Mouse (Mus musculus) ES-CJ7 (cell line): ENCODE data around the gene Gm17949.
A peak's percentile ranks its signal among the peaks of the same experiment; 100 is the strongest.

Source experiments
- DNase-seq: peaks from one replicate; pipeline ENCODE4 v3.0.0; 2011; ENCODE audit warnings: low read depth, low spot score

Gene Gm17949

GRCm38 (mm10) chr17:56990115-56990746, 21.0 kb upstream of the Gm17949 start, which contains the start of gene Clpp:
TSS of gene Clpp (plus strand) at chr17:56990305.
- peak; percentile 96 for DNase-seq

- DNase-seq = no peak
Observed at GRCm38 (mm10) chr17:56990966-56991365, 20.3 kb upstream of the Gm17949 start.

- DNase-seq = no peak
Observed at GRCm38 (mm10) chr17:56995046-56995445, 16.2 kb upstream of the Gm17949 start.

- DNase-seq = no peak
Observed at GRCm38 (mm10) chr17:56996506-56996905, 14.8 kb upstream of the Gm17949 start.

- DNase-seq = peak; percentile 100
Observed at GRCm38 (mm10) chr17:56997029-56997667, 14.1 kb upstream of the Gm17949 start, which contains the start of gene Alkbh7. TSS of gene Alkbh7 (plus strand) at chr17:56997339.

GRCm38 (mm10) chr17:56999414-56999813, 11.9 kb upstream of the Gm17949 start:
- no peak for DNase-seq

- no peak for DNase-seq
Observed at GRCm38 (mm10) chr17:56999968-57000609, 11.2 kb upstream of the Gm17949 start, which contains the start of gene Pspn. TSS of gene Pspn (minus strand) at chr17:57000018.

GRCm38 (mm10) chr17:57001228-57001627, 10.0 kb upstream of the Gm17949 start:
- no peak for DNase-seq

- DNase-seq = no peak
Observed at GRCm38 (mm10) chr17:57003994-57004393, 7.3 kb upstream of the Gm17949 start.

GRCm38 (mm10) chr17:57007137-57007905, 3.9 kb upstream of the Gm17949 start:
- DNase-seq = peak; percentile 66

- no peak for DNase-seq
Observed at GRCm38 (mm10) chr17:57010911-57011235, 396 bp upstream of the Gm17949 start.

GRCm38 (mm10) chr17:57012245-57012795, 1.1 kb downstream of the Gm17949 start:
- DNase-seq = no peak

GRCm38 (mm10) chr17:57019693-57020092, 8.4 kb downstream of the Gm17949 start:
- no peak for DNase-seq

GRCm38 (mm10) chr17:57020960-57021359, 9.7 kb downstream of the Gm17949 start:
- no peak for DNase-seq

GRCm38 (mm10) chr17:57027471-57027870, 16.2 kb downstream of the Gm17949 start:
- no peak for DNase-seq

- no peak for DNase-seq
Observed at GRCm38 (mm10) chr17:57029691-57030090, 18.4 kb downstream of the Gm17949 start.

GRCm38 (mm10) chr17:57030931-57031660, 19.8 kb downstream of the Gm17949 start, which contains the start of gene Khsrp:
TSS of gene Khsrp (minus strand) at chr17:57031522.
- peak; percentile 44 for DNase-seq

- DNase-seq = peak; percentile 100
Observed at GRCm38 (mm10) chr17:57031661-57032420, 20.6 kb downstream of the Gm17949 start.

- DNase-seq = peak; percentile 26
Observed at GRCm38 (mm10) chr17:57032854-57033253, 21.6 kb downstream of the Gm17949 start.

- DNase-seq = peak; percentile 64
Observed at GRCm38 (mm10) chr17:57038978-57039377, 27.7 kb downstream of the Gm17949 start.
